Mouse (Mus musculus) forebrain, embryonic 16.5 days (tissue): ENCODE measurements around the gene Olfr213. TPM values are rescaled to one million over a fixed set of nuclear protein-coding genes. Genes with fewer than 3 reads are reported as not detected.
"Not testable (repeated sequence)": the region's sequence is repeated elsewhere in the genome, so short reads cannot be mapped to it uniquely, and the experiment has no call there.

ENCODE experiments used
- ATAC-seq: fragments of 200-750 bp; cut with Nextera tagmentation; 2 replicates; pipeline ENCODE4 v1.8.0; 2017; ENCODE audit warnings: mild to moderate bottlenecking, moderate library complexity
- H3K27ac ChIP-seq: fragments of 300-500 bp; sonication (generic); 2 replicates; pipeline ENCODE4 v1.5.1; 2014; ENCODE audit warnings: low read length, control low read depth
- H3K27me3 ChIP-seq: fragments of 300-500 bp; sonication (generic); replicated peaks from 2 replicates; pipeline ENCODE4 v1.6.1; 2014; ENCODE audit warnings: low read length; ENCODE audit not compliant: control insufficient read depth, insufficient read depth
- H3K36me3 ChIP-seq: fragments of 300-500 bp; sonication (generic); 2 replicates; pipeline ENCODE4 v1.6.1; 2014; ENCODE audit not compliant: control insufficient read depth, insufficient read depth
- H3K4me1 ChIP-seq: fragments of 300-500 bp; sonication (generic); replicated peaks from 2 replicates; pipeline ENCODE4 v1.6.1; 2014; ENCODE audit warnings: low read length; ENCODE audit not compliant: control insufficient read depth, insufficient read depth
- H3K4me2 ChIP-seq: fragments of 300-500 bp; sonication (generic); 2 replicates; pipeline ENCODE4 v1.6.1; 2014; ENCODE audit warnings: mild to moderate bottlenecking, low read length, control low read depth
- H3K4me3 ChIP-seq: fragments of 300-500 bp; sonication (generic); replicated peaks from 2 replicates; pipeline ENCODE4 v1.5.1; 2014; ENCODE audit warnings: mild to moderate bottlenecking, low read length, control low read depth
- H3K9ac ChIP-seq: fragments of 300-500 bp; sonication (generic); replicated peaks from 2 replicates; pipeline ENCODE4 v1.6.1; 2014; ENCODE audit warnings: low read depth, low read length, control low read depth
- H3K9me3 ChIP-seq: fragments of 300-500 bp; sonication (generic); 2 replicates; pipeline ENCODE4 v1.6.1; 2016; ENCODE audit warnings: low read length; ENCODE audit not compliant: control insufficient read depth
- WGBS: fragments of 180-500 bp; shearing (Covaris S2); extraction: QIAGEN DNeasy Blood & Tissue Kit; methylation state at CpG from one replicate; pipeline ENCODE4 v1.1.7; 2014; 5-methylcytosine and 5-hydroxymethylcytosine counted together
- polyA plus RNA-seq: library from polyadenylated mRNA; unstranded; fragments of >200 nt; fragmentation: Nextera tagmentation; extraction: Ambion mirVana; gene quantifications from 2 replicates; pipeline ENCODE4 v1.2.1, GENCODE M21; 2015

The Olfr213 gene
- polyA plus RNA-seq: not detected in 2 replicates

DNA sequence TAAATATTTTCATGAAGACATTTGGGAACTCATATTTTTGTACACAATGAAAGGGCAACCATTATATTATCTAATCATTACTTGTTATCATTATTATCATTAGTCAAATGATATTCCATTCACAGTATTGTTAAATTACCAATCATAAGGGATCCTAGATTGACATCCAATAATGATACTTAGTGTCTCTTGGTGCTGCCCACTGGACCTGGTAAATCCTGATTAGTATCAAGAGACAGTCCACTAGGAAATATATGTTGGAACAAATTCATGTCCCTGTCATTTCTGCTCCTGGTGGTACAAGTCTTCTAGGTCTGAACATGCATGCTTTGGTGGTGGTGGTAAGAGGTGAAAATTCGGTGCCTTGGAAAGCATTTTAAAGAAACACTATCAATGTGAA is at the start of gene Olfr213:
Gene Olfr213, plus strand, starts transcription at position 301 of the 400 bp plus-strand sequence.
- Histone ChIP-seq H3K36me3 (no peaks in the 10 kb centered on the region), H3K9ac (no peak within 1 kb of the TSS), H3K9me3 (no peaks in the 10 kb centered on the region), H3K4me3 (no peak within 1 kb of the TSS), H3K4me2 (no peak within 1 kb of the TSS), H3K27ac (no peak within 1 kb of the TSS), H3K4me1 (no peaks in the 10 kb centered on the region), H3K27me3 (no peaks in the 10 kb centered on the region)
- WGBS: 90% methylated on average over 1 of the region's 1 CpGs
- no peak for ATAC-seq

DNA sequence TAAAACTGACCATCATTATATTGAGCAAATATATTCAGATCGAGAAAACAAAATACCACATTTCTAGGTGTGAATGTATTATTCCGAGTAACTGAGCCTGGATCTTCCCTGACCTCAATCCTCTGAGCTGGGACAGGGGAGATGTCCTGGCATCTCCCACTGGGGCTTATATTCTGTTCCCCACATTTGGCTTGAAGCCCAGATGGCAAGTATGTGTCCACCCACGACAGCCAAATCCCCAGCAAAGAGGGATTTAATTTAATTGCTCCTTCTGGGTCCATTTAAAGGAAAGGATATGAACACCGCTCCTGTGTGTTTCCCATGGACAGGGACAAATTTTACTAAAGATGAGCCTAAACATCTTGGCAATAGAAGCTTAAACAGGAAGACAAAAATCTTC is 49.5 kb upstream of the Olfr213 start, which contains the start of gene Olfr211:
Gene Olfr211, plus strand, starts transcription at position 301 of the 400 bp plus-strand sequence.
- no peaks in the 10 kb centered on the region for H3K4me1 ChIP-seq
- no peaks in the 10 kb centered on the region for H3K9me3 ChIP-seq
- H3K27ac ChIP-seq: no peak within 1 kb of the TSS
- H3K36me3 ChIP-seq: no peaks in the 10 kb centered on the region
- 63% methylated on average over 4 of the region's 4 CpGs for WGBS
- ATAC-seq: no peak
- no peak within 1 kb of the TSS for H3K4me3 ChIP-seq
- H3K9ac ChIP-seq: no peak within 1 kb of the TSS
- no peaks in the 10 kb centered on the region for H3K27me3 ChIP-seq
- H3K4me2 ChIP-seq: no peak within 1 kb of the TSS

DNA sequence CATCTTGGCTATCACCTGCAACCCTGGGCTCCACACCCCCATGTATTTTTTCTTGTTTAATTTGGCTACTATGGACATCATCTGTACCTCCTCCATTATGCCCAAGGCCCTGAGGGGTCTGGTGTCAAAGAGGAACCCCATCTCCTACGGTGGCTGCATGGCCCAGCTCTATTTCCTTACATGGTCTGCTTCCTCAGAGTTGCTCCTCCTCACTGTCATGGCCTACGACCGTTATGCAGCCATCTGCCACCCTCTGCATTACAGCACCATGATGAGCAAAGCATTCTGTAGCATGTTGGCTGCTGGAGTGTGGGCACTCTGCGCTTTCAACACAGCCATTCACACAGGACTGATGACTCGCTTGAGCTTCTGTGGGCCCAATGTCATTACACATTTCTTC is 44.5 kb upstream of the Olfr213 start:
- Histone ChIP-seq H3K27me3 (no peaks in the 10 kb centered on the region), H3K4me2 (no peak overlapping the region), H3K9me3 (no peaks in the 10 kb centered on the region), H3K4me1 (no peaks in the 10 kb centered on the region), H3K36me3 (no peaks in the 10 kb centered on the region), H3K27ac (no peak overlapping the region), H3K9ac (no peak overlapping the region), H3K4me3 (no peak overlapping the region)
- 90% methylated on average over 5 of the region's 5 CpGs for WGBS
- ATAC-seq: no peak

- Histone ChIP-seq H3K4me2 (no peak overlapping the region), H3K27me3 (no peaks in the 10 kb centered on the region), H3K36me3 (no peaks in the 10 kb centered on the region), H3K4me1 (no peaks in the 10 kb centered on the region), H3K4me3 (no peak overlapping the region), H3K9me3 (no peaks in the 10 kb centered on the region), H3K27ac (no peak overlapping the region), H3K9ac (no peak overlapping the region)
- WGBS: 91% methylated on average over 1 of the region's 1 CpGs
- ATAC-seq: no peak
Measured at GRCm38 (mm10) chr6:116495960-116496359, 42.3 kb upstream of the Olfr213 start.

- WGBS: 97% methylated on average over 17 of the region's 20 CpGs
- H3K4me1 ChIP-seq, H3K4me2 ChIP-seq, H3K9ac ChIP-seq, H3K36me3 ChIP-seq, H3K27me3 ChIP-seq, H3K9me3 ChIP-seq, H3K27ac ChIP-seq, H3K4me3 ChIP-seq, ATAC-seq: not testable (repeated sequence)
Measured at GRCm38 (mm10) chr6:116506302-116507003, 31.8 kb upstream of the Olfr213 start, which contains the start of gene Olfr212. TSS of gene Olfr212 (plus strand) at chr6:116506516.

DNA sequence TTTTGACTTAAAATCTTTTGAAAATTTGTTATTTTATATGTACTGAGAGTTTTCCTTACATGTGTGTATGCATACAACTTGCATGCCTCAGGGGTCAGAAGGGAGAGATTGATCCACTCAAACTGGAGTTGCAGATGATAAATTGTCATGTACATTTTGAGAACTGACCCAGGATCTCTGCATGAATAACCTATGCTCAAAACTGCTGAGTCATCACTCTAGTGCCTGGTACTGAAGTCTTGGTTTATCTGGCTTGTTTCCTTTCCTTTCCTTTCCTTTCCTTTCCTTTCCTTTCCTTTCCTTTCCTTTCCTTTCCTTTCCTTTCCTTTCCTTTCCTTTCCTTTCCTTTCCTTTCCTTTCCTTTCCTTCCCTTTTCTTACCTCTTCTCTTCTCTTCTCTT is 23.4 kb upstream of the Olfr213 start:
- H3K4me1 ChIP-seq: no peaks in the 10 kb centered on the region
- H3K9ac ChIP-seq: no peak overlapping the region
- H3K4me3 ChIP-seq: no peak overlapping the region
- no peaks in the 10 kb centered on the region for H3K9me3 ChIP-seq
- H3K4me2 ChIP-seq: no peak overlapping the region
- no peak for ATAC-seq
- H3K27ac ChIP-seq: no peak overlapping the region
- no peaks in the 10 kb centered on the region for H3K27me3 ChIP-seq
- H3K36me3 ChIP-seq: no peaks in the 10 kb centered on the region

GRCm38 (mm10) chr6:116542500-116542899 is 4.2 kb downstream of the Olfr213 start:
- ATAC-seq: no peak
- Histone ChIP-seq H3K4me3 (no peak overlapping the region), H3K27me3 (no peaks in the 10 kb centered on the region), H3K36me3 (no peaks in the 10 kb centered on the region), H3K4me1 (no peaks in the 10 kb centered on the region), H3K9ac (no peak overlapping the region), H3K9me3 (no peaks in the 10 kb centered on the region), H3K27ac (no peak overlapping the region), H3K4me2 (no peak overlapping the region)
- WGBS: 90% methylated on average over 2 of the region's 2 CpGs

GRCm38 (mm10) chr6:116550841-116551240 is 12.6 kb downstream of the Olfr213 start, which contains the start of gene Gm5580:
TSS of gene Gm5580 (plus strand) at chr6:116551141.
- H3K4me1 ChIP-seq, H3K4me3 ChIP-seq, H3K4me2 ChIP-seq, H3K9me3 ChIP-seq, ATAC-seq, H3K27ac ChIP-seq, H3K9ac ChIP-seq, H3K27me3 ChIP-seq, H3K36me3 ChIP-seq: not testable (repeated sequence)
- 98% methylated on average over 11 of the region's 11 CpGs for WGBS

DNA sequence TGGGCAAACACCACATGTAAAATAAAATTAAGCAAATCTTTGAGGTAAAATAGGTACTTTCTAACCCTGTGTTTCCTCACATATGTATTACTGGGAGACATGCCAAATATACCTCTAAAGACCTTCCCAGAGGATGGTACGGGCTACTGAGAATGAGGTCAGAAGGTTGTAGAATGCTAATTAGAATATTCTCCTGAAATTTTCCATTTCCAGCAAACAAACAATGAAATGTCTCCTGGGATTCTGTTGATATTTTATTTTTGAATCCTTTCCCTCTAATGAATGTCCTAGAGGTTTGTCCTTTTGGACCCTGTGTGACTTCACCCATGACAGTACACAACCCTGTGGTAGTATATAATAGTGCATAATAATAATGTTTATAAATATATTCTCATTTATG is 15.7 kb downstream of the Olfr213 start, which contains the start of gene Olfr214:
Gene Olfr214, plus strand, starts transcription at position 301 of the 400 bp plus-strand sequence.
- no peaks in the 10 kb centered on the region for H3K4me1 ChIP-seq
- ATAC-seq: no peak
- no peaks in the 10 kb centered on the region for H3K27me3 ChIP-seq
- H3K9ac ChIP-seq: no peak within 1 kb of the TSS
- H3K27ac ChIP-seq: no peak within 1 kb of the TSS
- no peaks in the 10 kb centered on the region for H3K9me3 ChIP-seq
- H3K4me3 ChIP-seq: no peak within 1 kb of the TSS
- no peaks in the 10 kb centered on the region for H3K36me3 ChIP-seq
- WGBS: 83% methylated on average over 1 of the region's 1 CpGs
- H3K4me2 ChIP-seq: no peak within 1 kb of the TSS
